Mouse (Mus musculus) ES-Bruce4 (cell line): ENCODE data around the gene Greb1. TPM values are rescaled to one million over a fixed set of nuclear protein-coding genes. Genes with fewer than 3 reads are reported as not detected.

ENCODE experiments used
- H3K27ac ChIP-seq: 2 replicates; pipeline ENCODE4 v1.5.1; 2012; ENCODE audit warnings: low read length, inconsistent platforms; ENCODE audit not compliant: insufficient read depth
- H3K27me3 ChIP-seq: 2 replicates; pipeline ENCODE4 v1.6.1; 2012; ENCODE audit warnings: mild to moderate bottlenecking, low read length, inconsistent platforms; ENCODE audit not compliant: control insufficient read depth, poor library complexity, insufficient read depth, severe bottlenecking
- H3K36me3 ChIP-seq: 2 replicates; pipeline ENCODE4 v1.6.1; 2012; ENCODE audit warnings: inconsistent platforms, mild to moderate bottlenecking, low read length, moderate library complexity; ENCODE audit not compliant: control insufficient read depth, poor library complexity, insufficient read depth, severe bottlenecking
- H3K4me1 ChIP-seq: one replicate; pipeline ENCODE4 v1.8.1; 2011; ENCODE audit warnings: low read length; ENCODE audit not compliant: control insufficient read depth, insufficient read depth
- H3K4me3 ChIP-seq: 2 replicates; pipeline ENCODE4 v1.5.1; 2011; ENCODE audit warnings: low read depth, mild to moderate bottlenecking, low read length
- H3K9ac ChIP-seq: 2 replicates; pipeline ENCODE4 v1.6.1; 2012; ENCODE audit warnings: low read depth, mild to moderate bottlenecking, inconsistent platforms; ENCODE audit not compliant: poor library complexity, severe bottlenecking
- H3K9me3 ChIP-seq: replicated peaks from 2 replicates; pipeline ENCODE4 v1.6.1; 2012; ENCODE audit warnings: mild to moderate bottlenecking, low read length, inconsistent platforms; ENCODE audit not compliant: control insufficient read depth, poor library complexity, insufficient read depth, severe bottlenecking
- CTCF ChIP-seq: IDR thresholded peaks from one replicate; pipeline ENCODE4 v1.8.1; 2011; ENCODE audit warnings: low read depth, low read length
- EP300 ChIP-seq: IDR thresholded peaks from 2 replicates; pipeline ENCODE4 v1.6.1; 2011; ENCODE audit warnings: low read depth, low read length; ENCODE audit not compliant: insufficient read depth
- POLR2A ChIP-seq: IDR thresholded peaks from one replicate; pipeline ENCODE4 v1.8.1; 2011; ENCODE audit warnings: low read length; ENCODE audit not compliant: insufficient read depth
- polyA plus RNA-seq: library from polyadenylated mRNA; stranded (reverse); fragments of >200 nt; gene quantifications from 2 replicates; pipeline ENCODE4 v1.2.4, GENCODE M21; 2011; ENCODE audit warnings: low read depth; ENCODE audit not compliant: missing spikeins, insufficient read depth, insufficient read length

Greb1 gene
- polyA plus RNA-seq, 1 experiment: 10.2 TPM

- Histone ChIP-seq H3K9ac (no peak overlapping the region), H3K4me1 (no peaks in the 10 kb centered on the region), H3K27ac (no peak overlapping the region), H3K36me3 (no peaks in the 10 kb centered on the region), H3K27me3 (no peaks in the 10 kb centered on the region), H3K9me3 (no peaks in the 10 kb centered on the region), H3K4me3 (no peak overlapping the region)
- TF ChIP-seq CTCF (no peak), EP300 (no peak), POLR2A (no peak)
Observed at GRCm38 (mm10) chr12:16753110-16753509, 47.6 kb downstream of the Greb1 start.

GRCm38 (mm10) chr12:16752236-16752840 is 48.3 kb downstream of the Greb1 start:
- Histone ChIP-seq H3K36me3 (no peaks in the 10 kb centered on the region), H3K27ac (no peak overlapping the region), H3K27me3 (no peaks in the 10 kb centered on the region), H3K9me3 (no peaks in the 10 kb centered on the region), H3K4me1 (no peaks in the 10 kb centered on the region), H3K4me3 (no peak overlapping the region), H3K9ac (no peak overlapping the region)
- TF ChIP-seq CTCF (no peak), EP300 (no peak), POLR2A (no peak)

- Histone ChIP-seq H3K27me3 (no peaks in the 10 kb centered on the region), H3K9me3 (no peaks in the 10 kb centered on the region), H3K4me3 (no peak overlapping the region), H3K4me1 (no peaks in the 10 kb centered on the region), H3K36me3 (no peaks in the 10 kb centered on the region; the same call in 1 of the 2 replicates), H3K9ac (no peak overlapping the region), H3K27ac (no peak overlapping the region)
- no peak for TF ChIP-seq CTCF
- no peak for TF ChIP-seq POLR2A
- TF ChIP-seq EP300: no peak
Observed at GRCm38 (mm10) chr12:16751609-16752008, 49.1 kb downstream of the Greb1 start.

- Histone ChIP-seq H3K9me3 (no peaks in the 10 kb centered on the region), H3K4me3 (no peak overlapping the region), H3K27ac (no peak overlapping the region), H3K36me3 (no peaks in the 10 kb centered on the region), H3K4me1 (no peaks in the 10 kb centered on the region), H3K9ac (no peak overlapping the region), H3K27me3 (no peaks in the 10 kb centered on the region)
- TF ChIP-seq POLR2A: no peak
- TF ChIP-seq CTCF: no peak
- no peak for TF ChIP-seq EP300
Observed at GRCm38 (mm10) chr12:16740059-16740458, 60.6 kb downstream of the Greb1 start.

GRCm38 (mm10) chr12:16737266-16737665 is 63.4 kb downstream of the Greb1 start:
- Histone ChIP-seq H3K4me1 (no peaks in the 10 kb centered on the region), H3K36me3 (no peaks in the 10 kb centered on the region), H3K4me3 (no peak overlapping the region), H3K27ac (no peak overlapping the region), H3K9me3 (no peaks in the 10 kb centered on the region), H3K9ac (no peak overlapping the region), H3K27me3 (no peaks in the 10 kb centered on the region)
- TF ChIP-seq POLR2A (no peak), EP300 (no peak), CTCF (no peak)

- no peak overlapping the region for H3K4me3 ChIP-seq
- no peaks in the 10 kb centered on the region for H3K4me1 ChIP-seq
- no peaks in the 10 kb centered on the region for H3K27me3 ChIP-seq
- no peaks in the 10 kb centered on the region for H3K9me3 ChIP-seq
- TF ChIP-seq EP300: no peak
- no peak for TF ChIP-seq CTCF
- TF ChIP-seq POLR2A: no peak
- no peak overlapping the region for H3K9ac ChIP-seq
- no peaks in the 10 kb centered on the region for H3K36me3 ChIP-seq
- no peak overlapping the region for H3K27ac ChIP-seq
Observed at GRCm38 (mm10) chr12:16734698-16735097, 66.0 kb downstream of the Greb1 start.
